ENCODE assay signal across 15 mouse cellular contexts in the genomic region with DNA sequence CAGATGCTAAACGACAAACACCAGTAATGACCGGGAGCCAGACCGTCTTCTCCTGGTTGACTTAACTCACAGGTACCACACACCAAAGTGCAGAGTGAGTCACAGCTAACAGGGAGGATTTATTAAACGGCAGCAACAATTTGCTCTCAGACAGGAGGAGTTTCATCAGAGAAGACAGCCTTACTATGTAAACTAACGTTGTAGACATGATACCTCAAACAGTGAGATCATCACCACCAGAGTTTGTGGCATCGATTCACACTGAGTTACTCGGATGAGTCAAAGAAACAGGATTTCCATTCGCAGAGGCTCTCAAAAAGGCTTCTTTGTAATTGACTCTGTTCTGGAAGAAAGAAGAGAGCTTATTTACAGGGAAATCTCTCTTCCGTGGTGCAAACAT. TPM values are rescaled to one million over a fixed set of nuclear protein-coding genes. Genes with fewer than 3 reads are reported as not detected.
"Had no signal": no experiment of that assay in that cellular context is flagged by ENCODE, and none has a peak within 500 bp of the region (broad histone marks: within the 10 kb centered on the region; RNA-seq: fewer than 3 reads in every experiment).

No protein-coding gene starts in this region.

- H3K9me3 ChIP-seq: limb, embryonic 13.5 days; megakaryocyte, embryonic 14.5 days; midbrain, embryonic 15.5 days; neural tube, embryonic 13.5 days; stomach, embryonic 15.5 days had no signal

- H3K36me3 ChIP-seq: limb, embryonic 13.5 days; midbrain, embryonic 15.5 days; neural tube, embryonic 13.5 days; stomach, embryonic 15.5 days had no signal

- H3K4me1 ChIP-seq: neural tube, embryonic 13.5 days; stomach, embryonic 15.5 days had no signal

- H3K9ac ChIP-seq: limb, embryonic 13.5 days; liver, embryonic 14.5 days; midbrain, embryonic 15.5 days; neural tube, embryonic 13.5 days; stomach, embryonic 15.5 days had no signal

- H3K4me3 ChIP-seq: limb, embryonic 13.5 days; megakaryocyte, embryonic 14.5 days; midbrain, embryonic 15.5 days; neural tube, embryonic 13.5 days; stomach, embryonic 15.5 days had no signal

- H3K4me2 ChIP-seq: limb, embryonic 13.5 days; midbrain, embryonic 11.5 days; midbrain, embryonic 15.5 days; neural tube, embryonic 13.5 days; stomach, embryonic 15.5 days had no signal

- ATAC-seq: midbrain, embryonic 15.5 days had no signal

- DNase-seq: kidney, postnatal 14 days; left cerebral cortex, postnatal 4 days; lung, adult 2 months; lung, postnatal 10 days; right cerebral cortex, postnatal 14 days; thymus, postnatal 4 days had no signal

- H3K27ac ChIP-seq: limb, embryonic 13.5 days; liver, embryonic 14.5 days; macrophage; midbrain, embryonic 15.5 days; neural tube, embryonic 13.5 days; stomach, embryonic 15.5 days had no signal

- H3K27me3 ChIP-seq: limb, embryonic 13.5 days; midbrain, embryonic 15.5 days; neural tube, embryonic 13.5 days; stomach, embryonic 15.5 days had no signal

RNA-seq across cellular contexts. Expression of gene Tnfaip6, which starts 51.7 kb away (rescaled TPM):
- polyA plus RNA-seq: liver, adult 2 months; macrophage had no signal
